Mouse (Mus musculus) embryonic facial prominence, embryonic 11.5 days (tissue): ENCODE measurements around the gene Gm17387. TPM values are rescaled to one million over a fixed set of nuclear protein-coding genes. Genes with fewer than 3 reads are reported as not detected.

Source experiments
- ATAC-seq: fragments of 200-750 bp; cut with Nextera tagmentation; replicated peaks from 2 replicates; pipeline ENCODE4 v1.8.0; 2017; ENCODE audit warnings: low read depth; ENCODE audit not compliant: insufficient number of reproducible peaks, low FRiP score, low TSS enrichment
- DNase-seq: peaks from one replicate; pipeline ENCODE4 v3.0.0-alpha.2; 2015; ENCODE audit warnings: low spot score
- H3K27ac ChIP-seq: fragments of 300-500 bp; sonication (generic); replicated peaks from 2 replicates; pipeline ENCODE4 v1.5.1; 2014; ENCODE audit warnings: mild to moderate bottlenecking, low read depth, low read length, control low read depth
- H3K27me3 ChIP-seq: fragments of 300-500 bp; sonication (generic); 2 replicates; pipeline ENCODE4 v1.6.1; 2014; ENCODE audit warnings: mild to moderate bottlenecking, low read length, moderate library complexity, mixed read lengths; ENCODE audit not compliant: control insufficient read depth, insufficient read depth
- H3K36me3 ChIP-seq: fragments of 300-500 bp; sonication (generic); replicated peaks from 2 replicates; pipeline ENCODE4 v1.6.1; 2014; ENCODE audit warnings: low read depth, mild to moderate bottlenecking, low read length, moderate library complexity, mixed read lengths; ENCODE audit not compliant: control insufficient read depth, insufficient read depth
- H3K4me1 ChIP-seq: fragments of 300-500 bp; sonication (generic); 2 replicates; pipeline ENCODE4 v1.6.1; 2014; ENCODE audit warnings: low read length, mixed read lengths; ENCODE audit not compliant: control insufficient read depth, insufficient read depth
- H3K4me2 ChIP-seq: fragments of 300-500 bp; sonication (generic); 2 replicates; pipeline ENCODE4 v1.6.1; 2014; ENCODE audit warnings: low read depth, mild to moderate bottlenecking, control low read depth, low read length, moderate library complexity
- H3K4me3 ChIP-seq: fragments of 300-500 bp; sonication (generic); 2 replicates; pipeline ENCODE4 v1.5.1; 2014; ENCODE audit warnings: low read depth, low read length, control low read depth
- H3K9ac ChIP-seq: fragments of 300-500 bp; sonication (generic); replicated peaks from 2 replicates; pipeline ENCODE4 v1.6.1; 2014; ENCODE audit warnings: mild to moderate bottlenecking, control low read depth, low read length
- H3K9me3 ChIP-seq: fragments of 300-500 bp; sonication (generic); replicated peaks from 2 replicates; pipeline ENCODE4 v1.6.1; 2016; ENCODE audit warnings: mild to moderate bottlenecking, low read length, inconsistent platforms, mixed read lengths; ENCODE audit not compliant: control insufficient read depth
- WGBS: fragments of 180-500 bp; shearing (Covaris S2); extraction: QIAGEN DNeasy Blood & Tissue Kit; methylation state at CpG from one replicate; pipeline ENCODE4 v1.1.7; 2014; 5-methylcytosine and 5-hydroxymethylcytosine counted together
- polyA plus RNA-seq: library from polyadenylated mRNA; unstranded; fragments of >200 nt; fragmentation: Nextera tagmentation; extraction: Ambion mirVana; gene quantifications from 2 replicates; pipeline ENCODE4 v1.2.1, GENCODE M21; 2014

Gm17387 gene
- polyA plus RNA-seq, 1 experiment from 2014 or later = not detected

GRCm38 (mm10) chr7:141064576-141064975 lies 35.6 kb downstream of the Gm17387 start:
- H3K9ac ChIP-seq = no peak overlapping the region
- no peaks in the 10 kb centered on the region; the same call in 1 of the 2 replicates for H3K4me1 ChIP-seq
- no peak overlapping the region for H3K27ac ChIP-seq
- no peak for DNase-seq
- peaks cover 3% of the 10 kb centered on the region for H3K36me3 ChIP-seq
- H3K9me3 ChIP-seq = no peaks in the 10 kb centered on the region
- WGBS = 96% methylated on average over 7 of the region's 7 CpGs
- no peaks in the 10 kb centered on the region for H3K27me3 ChIP-seq
- no peak for ATAC-seq
- no peak overlapping the region for H3K4me2 ChIP-seq
- H3K4me3 ChIP-seq = no peak overlapping the region

GRCm38 (mm10) chr7:141068351-141068750 lies 39.4 kb downstream of the Gm17387 start:
- Histone ChIP-seq H3K27me3 (peaks cover 11% of the 10 kb centered on the region), H3K9me3 (no peaks in the 10 kb centered on the region), H3K4me1 (peaks cover 3% of the 10 kb centered on the region; the same call in 1 of the 2 replicates), H3K27ac (no peak overlapping the region), H3K4me2 (no peak overlapping the region), H3K4me3 (no peak overlapping the region), H3K36me3 (peaks cover 3% of the 10 kb centered on the region), H3K9ac (no peak overlapping the region)
- ATAC-seq = no peak
- 71% methylated on average over 19 of the region's 19 CpGs for WGBS
- DNase-seq = no peak

GRCm38 (mm10) chr7:141070058-141070862 lies 41.3 kb downstream of the Gm17387 start:
- DNase-seq = peak; percentile 94
- no peaks in the 10 kb centered on the region; the same call in 1 of the 2 replicates for H3K36me3 ChIP-seq
- no peaks in the 10 kb centered on the region for H3K9me3 ChIP-seq
- ATAC-seq = peak; percentile 41
- 1% methylated on average over 51 of the region's 51 CpGs for WGBS
- peak overlapping the region; percentile 2 for H3K4me3 ChIP-seq
- peaks cover 3% of the 10 kb centered on the region; the same call in 1 of the 2 replicates for H3K4me1 ChIP-seq
- H3K27me3 ChIP-seq = peaks cover 11% of the 10 kb centered on the region
- no peak overlapping the region for H3K27ac ChIP-seq
- H3K9ac ChIP-seq = peak overlapping the region; percentile 56
- peak overlapping the region; percentile 37 for H3K4me2 ChIP-seq

- ATAC-seq (no peak), DNase-seq (peak; percentile 32)
- Histone ChIP-seq H3K27me3 (peaks cover 11% of the 10 kb centered on the region), H3K36me3 (no peaks in the 10 kb centered on the region; the same call in 1 of the 2 replicates), H3K4me1 (peaks cover 3% of the 10 kb centered on the region; the same call in 1 of the 2 replicates), H3K4me3 (no peak overlapping the region), H3K9me3 (no peaks in the 10 kb centered on the region), H3K4me2 (no peak overlapping the region), H3K27ac (no peak overlapping the region), H3K9ac (no peak overlapping the region)
- 36% methylated on average over 23 of the region's 23 CpGs for WGBS
Measured at GRCm38 (mm10) chr7:141072017-141072745, 43.2 kb downstream of the Gm17387 start.

- DNase-seq (no peak), ATAC-seq (no peak)
- peaks cover 11% of the 10 kb centered on the region for H3K27me3 ChIP-seq
- no peaks in the 10 kb centered on the region for H3K36me3 ChIP-seq
- H3K27ac ChIP-seq = no peak overlapping the region
- H3K9me3 ChIP-seq = no peaks in the 10 kb centered on the region
- H3K4me3 ChIP-seq = no peak overlapping the region
- WGBS = 84% methylated on average over 4 of the region's 4 CpGs
- no peak overlapping the region for H3K9ac ChIP-seq
- no peak overlapping the region for H3K4me2 ChIP-seq
- H3K4me1 ChIP-seq = peaks cover 3% of the 10 kb centered on the region; the same call in 1 of the 2 replicates
Measured at GRCm38 (mm10) chr7:141073782-141074181, 44.9 kb downstream of the Gm17387 start.

GRCm38 (mm10) chr7:141077841-141078240 lies 48.9 kb downstream of the Gm17387 start, which contains the start of gene Pkp3:
TSS of gene Pkp3 (plus strand) at chr7:141078218.
- ATAC-seq (no peak), DNase-seq (no peak)
- H3K4me1 ChIP-seq = no peaks in the 10 kb centered on the region
- no peaks in the 10 kb centered on the region for H3K27me3 ChIP-seq
- no peak within 1 kb of the TSS for H3K27ac ChIP-seq
- no peak within 1 kb of the TSS for H3K4me2 ChIP-seq
- no peaks in the 10 kb centered on the region for H3K36me3 ChIP-seq
- H3K4me3 ChIP-seq = no peak within 1 kb of the TSS
- WGBS = 88% methylated on average over 15 of the region's 15 CpGs
- H3K9me3 ChIP-seq = no peaks in the 10 kb centered on the region
- no peak within 1 kb of the TSS for H3K9ac ChIP-seq

GRCm38 (mm10) chr7:141078876-141079275 lies 49.9 kb downstream of the Gm17387 start:
- no peaks in the 10 kb centered on the region for H3K4me1 ChIP-seq
- no peaks in the 10 kb centered on the region for H3K27me3 ChIP-seq
- no peaks in the 10 kb centered on the region for H3K36me3 ChIP-seq
- H3K9ac ChIP-seq = no peak overlapping the region
- DNase-seq = no peak
- no peak overlapping the region for H3K27ac ChIP-seq
- H3K4me3 ChIP-seq = no peak overlapping the region
- H3K4me2 ChIP-seq = no peak overlapping the region
- 72% methylated on average over 4 of the region's 4 CpGs for WGBS
- ATAC-seq = no peak
- H3K9me3 ChIP-seq = no peaks in the 10 kb centered on the region
